Mouse (Mus musculus) hindbrain, postnatal 0 days (tissue): Measurements from ENCODE around the gene Nme6. TPM values are rescaled to one million over a fixed set of nuclear protein-coding genes. Genes with fewer than 3 reads are reported as not detected.
"Not testable (repeated sequence)": the region's sequence is repeated elsewhere in the genome, so short reads cannot be mapped to it uniquely, and the experiment has no call there.

ENCODE experiments used
- ATAC-seq: fragments of 200-750 bp; cut with Nextera tagmentation; 2 replicates; pipeline ENCODE4 v1.8.0; 2017; ENCODE audit warnings: mild to moderate bottlenecking, moderate TSS enrichment, moderate library complexity
- DNase-seq: peaks from one replicate; pipeline ENCODE4 v3.0.0-alpha.2; 2015; ENCODE audit warnings: low spot score
- H3K27ac ChIP-seq: fragments of 300-500 bp; sonication (generic); 2 replicates; pipeline ENCODE4 v1.5.1; 2014; ENCODE audit warnings: mild to moderate bottlenecking
- H3K27me3 ChIP-seq: fragments of 300-500 bp; sonication (generic); 2 replicates; pipeline ENCODE4 v1.6.1; 2014; ENCODE audit warnings: low read length, mixed read lengths; ENCODE audit not compliant: insufficient read depth
- H3K36me3 ChIP-seq: fragments of 300-500 bp; sonication (generic); 2 replicates; pipeline ENCODE4 v1.6.1; 2014; ENCODE audit warnings: low read length, mixed read lengths; ENCODE audit not compliant: insufficient read depth
- H3K4me1 ChIP-seq: fragments of 300-500 bp; sonication (generic); 2 replicates; pipeline ENCODE4 v1.6.1; 2014; ENCODE audit warnings: antibody characterized with exemption, low read length, mixed read lengths; ENCODE audit not compliant: insufficient read depth
- H3K4me2 ChIP-seq: fragments of 300-500 bp; sonication (generic); 2 replicates; pipeline ENCODE4 v1.6.1; 2014; ENCODE audit warnings: low read depth, mild to moderate bottlenecking, low read length, moderate library complexity, mixed read lengths
- H3K4me3 ChIP-seq: fragments of 300-500 bp; sonication (generic); 2 replicates; pipeline ENCODE4 v1.5.1; 2014; ENCODE audit warnings: low read length
- H3K9ac ChIP-seq: fragments of 300-500 bp; sonication (generic); replicated peaks from 2 replicates; pipeline ENCODE4 v1.6.1; 2014; ENCODE audit warnings: mild to moderate bottlenecking, low read length, moderate library complexity, mixed read lengths
- H3K9me3 ChIP-seq: fragments of 300-500 bp; sonication (generic); 2 replicates; pipeline ENCODE4 v1.6.1; 2016; ENCODE audit warnings: low read length, mixed read lengths
- CTCF ChIP-seq: IDR thresholded peaks from 2 replicates; pipeline ENCODE4 v1.5.1; 2016; ENCODE audit warnings: antibody characterized with exemption, control low read depth, low read depth
- whole genome bisulfite sequencing: fragments of 180-500 bp; shearing (Covaris S2); extraction: QIAGEN DNeasy Blood & Tissue Kit; methylation state at CpG from one replicate; pipeline ENCODE4 v1.1.7; 2014; 5-methylcytosine and 5-hydroxymethylcytosine counted together
- polyA plus RNA-seq: library from polyadenylated mRNA; unstranded; fragments of >200 nt; fragmentation: Nextera tagmentation; extraction: Ambion mirVana; gene quantifications from 2 replicates; pipeline ENCODE4 v1.2.1, GENCODE M21; 2015
- total RNA-seq: library from RNA; depleted of rRNA; stranded (reverse); fragments of >200 nt; gene quantifications from 2 replicates; pipeline ENCODE4 v1.2.3, GENCODE M21; 2014; rRNA removed

Nme6 gene
- 30.8 and 43.1 TPM in 2 replicates for total RNA-seq
- polyA plus RNA-seq: 47.2 and 52.9 TPM in 2 replicates

DNA sequence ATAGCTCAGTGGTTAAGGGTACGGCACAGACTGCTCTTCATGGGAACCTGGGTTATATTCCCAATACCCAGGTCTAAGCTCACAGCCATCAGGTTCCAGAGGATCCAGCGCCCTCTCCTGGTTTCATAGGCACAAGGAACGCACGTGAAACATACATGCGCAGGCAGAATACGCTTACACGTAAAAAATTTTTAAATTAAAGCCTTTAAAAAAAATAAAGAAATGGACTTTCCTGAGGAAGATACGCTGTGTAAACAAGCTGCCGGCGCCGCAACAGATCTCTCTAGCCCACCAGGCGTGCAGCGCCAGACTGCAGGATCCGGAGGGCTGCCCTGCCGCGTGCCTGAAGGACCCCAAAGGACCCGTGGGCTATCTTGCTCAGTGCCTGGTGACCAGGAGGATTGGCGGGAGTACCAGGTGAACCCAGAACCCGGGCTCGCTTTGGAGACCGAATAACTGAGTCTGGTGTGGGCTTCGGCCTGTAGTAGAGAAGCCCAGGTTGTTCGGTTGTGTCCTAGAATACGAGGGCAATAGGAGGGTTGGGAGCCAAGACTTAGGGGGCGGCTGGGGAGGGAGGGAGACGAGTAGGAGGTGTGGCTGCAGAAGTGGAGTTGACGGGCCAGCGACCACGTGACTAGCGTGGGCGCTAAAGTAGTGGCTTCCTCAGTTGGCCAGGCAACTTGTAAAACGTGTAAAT is at the start of gene Nme6:
TSS of gene Nme6 (plus strand) at position 359 of the 697 bp plus-strand sequence.
- H3K4me2 ChIP-seq: peak within 1 kb of the TSS; percentile 98
- H3K4me3 ChIP-seq: peak within 1 kb of the TSS; percentile 67
- under 1% methylated on average over 32 of the region's 32 CpGs for WGBS
- H3K9ac ChIP-seq: peak within 1 kb of the TSS; percentile 71
- TF ChIP-seq CTCF: peak; percentile 85
- no peaks in the 10 kb centered on the region for H3K36me3 ChIP-seq
- H3K9me3 ChIP-seq: no peaks in the 10 kb centered on the region
- no peaks in the 10 kb centered on the region; the same call in 1 of the 2 replicates for H3K4me1 ChIP-seq
- peak; percentile 92 for DNase-seq
- ATAC-seq: peak; percentile 98
- peak within 1 kb of the TSS; percentile 87 for H3K27ac ChIP-seq
- H3K27me3 ChIP-seq: no peaks in the 10 kb centered on the region

GRCm38 (mm10) chr9:109790570-109790969 is 42.0 kb upstream of the Nme6 start, which contains the start of gene Fbxw27:
Gene Fbxw27 (minus strand): TSS chr9:109790670.
- H3K4me1 ChIP-seq, H3K9me3 ChIP-seq, H3K36me3 ChIP-seq, H3K4me3 ChIP-seq, H3K9ac ChIP-seq, H3K27ac ChIP-seq, H3K27me3 ChIP-seq, DNase-seq, ATAC-seq, H3K4me2 ChIP-seq: not testable (repeated sequence)
- WGBS: 81% methylated on average over 4 of the region's 4 CpGs

DNA sequence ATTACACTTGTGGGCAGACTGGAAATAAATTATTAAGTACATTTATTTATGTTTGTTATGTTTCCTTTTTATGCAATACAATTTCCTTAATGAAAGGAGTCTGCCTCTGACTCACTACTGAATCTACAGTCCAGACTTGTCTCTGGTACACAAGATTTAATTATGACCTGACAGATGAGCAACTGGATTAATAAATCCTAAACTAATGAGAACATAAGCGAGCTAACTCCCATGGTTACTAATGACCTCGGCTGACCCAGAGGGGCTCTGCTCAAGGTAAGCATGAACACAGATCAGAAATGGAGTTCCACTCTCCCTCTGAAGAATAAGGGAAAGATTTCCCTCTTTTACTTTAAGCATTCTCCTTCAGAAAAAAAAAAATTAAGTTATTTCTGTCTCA is 37.3 kb upstream of the Nme6 start:
- ATAC-seq (no peak), DNase-seq (no peak)
- no peak overlapping the region for H3K27ac ChIP-seq
- H3K36me3 ChIP-seq: no peaks in the 10 kb centered on the region
- H3K9ac ChIP-seq: no peak overlapping the region
- no peaks in the 10 kb centered on the region for H3K27me3 ChIP-seq
- TF ChIP-seq CTCF: no peak
- H3K4me2 ChIP-seq: no peak overlapping the region
- 62% methylated on average over 2 of the region's 2 CpGs for WGBS
- no peaks in the 10 kb centered on the region for H3K9me3 ChIP-seq
- H3K4me1 ChIP-seq: no peaks in the 10 kb centered on the region
- H3K4me3 ChIP-seq: no peak overlapping the region

- no peaks in the 10 kb centered on the region for H3K27me3 ChIP-seq
- no peak for TF ChIP-seq CTCF
- no peak overlapping the region for H3K27ac ChIP-seq
- H3K4me3 ChIP-seq: no peak overlapping the region
- H3K4me1 ChIP-seq: no peaks in the 10 kb centered on the region
- H3K4me2 ChIP-seq: no peak overlapping the region
- ATAC-seq (no peak), DNase-seq (no peak)
- no peaks in the 10 kb centered on the region for H3K36me3 ChIP-seq
- 44% methylated on average over 2 of the region's 2 CpGs for WGBS
- H3K9me3 ChIP-seq: no peaks in the 10 kb centered on the region
- H3K9ac ChIP-seq: no peak overlapping the region
Observed at GRCm38 (mm10) chr9:109795811-109796210, 36.7 kb upstream of the Nme6 start.

DNA sequence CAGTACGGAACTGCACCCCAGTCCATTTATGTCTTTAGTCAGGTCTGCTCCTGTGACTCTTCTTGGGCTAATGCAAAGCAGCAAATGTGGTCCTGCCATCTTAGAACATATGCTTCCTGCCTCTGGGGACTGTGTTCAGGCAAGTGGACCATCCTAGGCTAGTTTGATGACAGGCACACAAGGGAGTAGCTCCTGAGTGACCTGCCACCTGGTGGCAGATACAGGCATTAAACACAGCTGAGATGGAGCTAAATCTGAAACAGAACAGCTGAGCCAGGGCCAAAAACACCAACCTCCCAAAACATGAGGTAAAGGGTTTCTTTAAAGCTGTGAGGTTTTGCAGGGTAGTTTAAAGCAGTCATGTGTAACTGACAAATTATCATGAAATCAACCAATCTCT is 34.5 kb upstream of the Nme6 start:
- Histone ChIP-seq H3K4me1 (no peaks in the 10 kb centered on the region), H3K9ac (no peak overlapping the region), H3K27ac (no peak overlapping the region), H3K4me2 (no peak overlapping the region), H3K4me3 (no peak overlapping the region), H3K27me3 (no peaks in the 10 kb centered on the region), H3K9me3 (no peaks in the 10 kb centered on the region), H3K36me3 (no peaks in the 10 kb centered on the region)
- peak; percentile 64 for TF ChIP-seq CTCF
- ATAC-seq (no peak), DNase-seq (peak; percentile 21)
- 95% methylated on average over 1 of the region's 1 CpGs for WGBS

DNA sequence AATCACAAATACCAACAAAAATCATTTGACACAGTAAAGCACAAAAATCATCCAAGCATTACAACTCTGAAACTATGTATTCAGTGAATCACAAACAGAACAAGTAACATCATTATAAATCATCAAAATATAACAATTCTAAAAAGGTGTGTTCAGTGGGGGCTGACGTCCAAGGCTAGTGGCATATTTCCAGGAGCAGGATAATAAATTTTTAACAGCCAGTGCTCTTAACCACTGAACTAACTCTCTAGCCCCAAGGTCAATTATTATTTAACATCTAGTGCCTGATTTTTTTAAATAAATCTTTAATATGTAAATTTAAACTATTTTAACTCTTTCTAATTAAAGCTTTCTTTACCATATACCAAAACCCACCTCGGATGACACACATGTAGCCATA is 27.0 kb upstream of the Nme6 start:
- H3K36me3 ChIP-seq, H3K4me1 ChIP-seq, H3K4me3 ChIP-seq, H3K4me2 ChIP-seq, H3K27ac ChIP-seq, H3K9me3 ChIP-seq, H3K9ac ChIP-seq, ATAC-seq, DNase-seq, H3K27me3 ChIP-seq: not testable (repeated sequence)
- 77% methylated on average over 2 of the region's 2 CpGs for WGBS

GRCm38 (mm10) chr9:109806260-109806659 is 26.3 kb upstream of the Nme6 start:
- H3K9ac ChIP-seq: no peak overlapping the region
- no peak for ATAC-seq
- TF ChIP-seq CTCF: no peak
- no peaks in the 10 kb centered on the region for H3K27me3 ChIP-seq
- WGBS: 38% methylated on average over 1 of the region's 1 CpGs
- no peaks in the 10 kb centered on the region for H3K36me3 ChIP-seq
- no peak for DNase-seq
- no peaks in the 10 kb centered on the region for H3K9me3 ChIP-seq
- H3K4me1 ChIP-seq: no peaks in the 10 kb centered on the region
- H3K27ac ChIP-seq: no peak overlapping the region
- H3K4me3 ChIP-seq: no peak overlapping the region
- no peak overlapping the region for H3K4me2 ChIP-seq
